6 mouse cellular contexts compared by ENCODE assay signal in genomic region chr6:28978031-28978430, GRCm38 (mm10).
"Had no signal": no experiment of that assay in that cellular context is flagged by ENCODE, and none has a peak within 500 bp of the region (broad histone marks: within the 10 kb centered on the region; RNA-seq: fewer than 3 reads in every experiment).

No protein-coding gene starts in this region.

- DNase-seq: kidney, adult 2 months; kidney, postnatal 14 days; lung, adult 2 months; lung, postnatal 10 days; right cerebral cortex, postnatal 14 days; thymus, postnatal 4 days had no signal
